Mouse (Mus musculus) lung, postnatal 10 days (tissue): Measurements from ENCODE around the gene Mtfr2.

ENCODE experiments used
- DNase-seq: peaks from one replicate; pipeline ENCODE4 v3.0.0; 2021

Gene Mtfr2

GRCm38 (mm10) chr10:20347285-20348214, at the start of gene Mtfr2:
Mtfr2 (plus strand) TSS chr10:20347770.
- peak; percentile 94 for DNase-seq

DNA sequence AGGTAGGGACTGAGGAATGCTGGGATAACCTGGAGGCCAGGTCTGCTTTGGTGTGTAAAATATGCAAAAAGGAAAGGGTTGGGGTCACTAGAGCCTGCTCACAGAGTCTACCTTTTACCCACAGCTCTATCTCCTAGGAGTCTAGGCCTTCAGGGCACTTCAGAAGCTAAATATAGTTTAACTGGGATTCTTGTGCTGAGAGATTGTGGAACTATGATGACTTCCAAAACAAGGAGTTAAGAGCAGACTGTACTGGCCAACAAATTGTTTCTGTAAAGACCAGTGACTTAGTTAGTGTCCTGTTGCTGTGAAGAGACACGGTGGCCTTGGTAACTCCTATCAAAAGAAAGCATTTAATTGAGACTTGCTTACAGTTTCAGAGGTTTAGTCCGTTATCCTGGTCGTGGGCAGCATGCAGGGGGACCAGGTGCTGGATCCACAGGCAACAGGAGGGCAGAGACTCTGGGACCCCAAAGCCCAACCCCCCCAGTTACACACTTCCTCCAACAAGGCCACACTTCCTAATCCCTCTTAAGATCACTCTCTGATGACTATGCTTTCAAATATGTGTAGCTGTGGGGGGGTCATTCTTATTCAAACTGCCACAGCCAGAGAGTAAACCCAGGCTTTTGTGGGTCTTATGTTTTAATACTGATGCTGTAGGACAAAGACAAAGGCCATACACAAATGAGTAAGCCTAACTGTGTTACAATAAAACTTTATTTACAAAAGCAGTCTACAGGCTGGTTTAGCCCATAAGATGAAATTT, 49.2 kb upstream of the Mtfr2 start:
- no peak for DNase-seq

GRCm38 (mm10) chr10:20299114-20299513, 48.5 kb upstream of the Mtfr2 start:
- DNase-seq: no peak

GRCm38 (mm10) chr10:20310969-20311769, 36.4 kb upstream of the Mtfr2 start:
- peak; percentile 14 for DNase-seq

GRCm38 (mm10) chr10:20311918-20312735, 35.4 kb upstream of the Mtfr2 start, which contains the start of gene Bclaf1:
Bclaf1 (plus strand) TSS chr10:20312469.
- DNase-seq: peak; percentile 100

DNA sequence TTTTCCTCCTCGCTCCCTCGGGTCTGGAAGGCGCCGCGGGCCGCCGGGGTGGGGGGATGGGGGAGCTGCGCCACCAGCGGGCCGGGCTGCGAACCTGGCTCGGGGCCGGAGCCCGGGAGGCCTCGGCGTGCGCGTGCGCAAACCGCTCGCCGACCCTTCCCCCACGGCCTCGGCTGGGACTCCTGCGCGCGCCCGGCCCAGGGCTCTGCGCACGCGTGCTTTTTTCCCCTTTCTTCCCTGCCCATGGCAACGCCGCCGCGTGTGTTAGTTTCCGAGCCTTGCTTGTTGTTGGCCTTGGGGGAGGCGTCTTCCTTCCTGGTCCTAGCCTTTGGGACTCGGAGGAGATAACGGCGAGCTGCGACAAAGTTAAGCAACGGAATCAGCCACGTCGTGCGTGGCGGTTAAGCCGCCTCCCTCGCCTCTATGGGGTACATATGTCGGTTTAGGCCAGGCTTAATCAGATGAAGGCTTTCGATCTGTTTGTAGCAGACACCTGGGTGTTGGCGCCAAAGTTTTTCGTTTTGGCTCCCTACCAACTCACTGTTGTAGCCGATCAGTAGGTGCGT, 34.8 kb upstream of the Mtfr2 start:
- DNase-seq: peak; percentile 94

DNA sequence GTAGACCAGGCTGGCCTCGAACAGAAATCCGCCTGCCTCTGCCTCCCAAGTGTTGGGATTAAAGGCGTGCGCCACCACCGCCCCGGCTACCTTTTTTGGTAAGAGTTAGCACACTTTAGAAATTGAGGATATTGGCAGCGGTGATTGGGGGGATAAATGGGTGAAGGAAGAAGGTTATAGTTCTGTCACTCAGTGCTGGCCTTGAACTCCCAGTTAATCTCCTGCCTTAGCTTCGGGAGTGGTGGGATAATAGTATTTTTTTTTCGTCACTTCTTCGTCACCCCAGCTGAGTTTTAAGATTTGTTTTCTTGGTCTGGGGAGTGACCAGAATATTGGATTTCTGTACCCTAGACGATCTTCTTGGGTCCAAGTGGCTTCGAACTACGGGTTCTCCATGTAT, 34.1 kb upstream of the Mtfr2 start:
- DNase-seq: no peak

- DNase-seq: no peak
These were observed 33.6 kb upstream of the Mtfr2 start for GRCm38 (mm10) chr10:20313941-20314340.

DNA sequence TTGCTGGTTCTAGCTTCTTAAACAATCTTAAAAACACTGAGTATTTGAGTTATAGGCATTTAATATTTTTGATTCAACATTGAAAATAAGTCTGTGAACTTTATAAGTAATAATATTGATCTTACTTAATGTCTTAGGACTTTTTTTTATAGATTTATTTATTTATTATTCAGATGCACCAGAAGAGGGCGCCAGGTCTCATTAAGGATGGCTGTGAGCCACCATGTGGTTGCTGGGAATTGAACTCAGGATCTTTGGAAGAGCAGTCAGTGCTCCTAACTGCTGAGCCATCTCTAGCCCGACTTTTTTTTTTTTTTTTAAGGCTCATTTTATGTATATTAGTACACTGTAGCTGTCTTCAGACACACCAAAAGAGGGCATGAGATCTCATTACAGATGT, 32.8 kb upstream of the Mtfr2 start:
- peak; percentile 19 for DNase-seq

GRCm38 (mm10) chr10:20317466-20317865, 30.1 kb upstream of the Mtfr2 start:
- no peak for DNase-seq

DNA sequence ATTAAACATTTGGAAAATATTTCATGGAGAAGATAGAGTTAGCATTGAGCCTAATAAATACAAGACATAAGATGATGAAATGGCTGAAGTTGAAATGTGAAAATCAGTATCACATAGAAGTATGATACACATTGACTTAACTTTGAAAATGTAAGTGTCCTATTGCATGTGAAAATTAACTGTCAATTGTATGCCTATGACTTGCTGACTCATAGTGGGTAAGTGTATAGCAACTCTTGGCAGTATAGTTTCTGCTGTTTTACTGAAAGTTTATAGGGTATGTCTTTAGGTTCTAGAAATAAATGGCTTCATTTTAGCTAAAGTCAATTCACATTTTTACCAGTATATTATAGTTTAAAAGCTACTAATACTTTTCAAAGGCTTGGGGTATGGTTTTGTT, 21.3 kb upstream of the Mtfr2 start:
- DNase-seq: no peak

DNA sequence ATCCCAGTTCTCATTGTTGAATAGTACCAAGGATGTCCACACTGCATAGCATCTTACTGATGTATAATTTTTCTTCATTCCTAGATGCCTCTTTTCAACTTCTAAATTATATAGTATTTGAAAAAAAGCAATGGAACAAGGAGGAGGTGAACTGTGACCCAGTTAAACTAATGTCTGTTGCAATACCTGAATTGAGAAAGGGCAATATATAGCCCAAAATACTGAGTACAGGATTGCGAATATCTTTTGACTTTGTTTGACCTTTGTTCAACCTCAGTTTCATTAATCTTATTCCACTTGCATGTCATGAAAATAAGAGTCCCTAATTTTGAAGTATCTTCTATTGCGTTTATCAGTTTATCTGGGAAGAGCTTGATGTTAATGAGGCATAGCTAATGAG, 16.3 kb upstream of the Mtfr2 start:
- no peak for DNase-seq

- DNase-seq: no peak
These were observed 9.7 kb upstream of the Mtfr2 start for GRCm38 (mm10) chr10:20337872-20338271.

- DNase-seq: no peak
These were observed 1.8 kb upstream of the Mtfr2 start for GRCm38 (mm10) chr10:20345736-20346135.

DNA sequence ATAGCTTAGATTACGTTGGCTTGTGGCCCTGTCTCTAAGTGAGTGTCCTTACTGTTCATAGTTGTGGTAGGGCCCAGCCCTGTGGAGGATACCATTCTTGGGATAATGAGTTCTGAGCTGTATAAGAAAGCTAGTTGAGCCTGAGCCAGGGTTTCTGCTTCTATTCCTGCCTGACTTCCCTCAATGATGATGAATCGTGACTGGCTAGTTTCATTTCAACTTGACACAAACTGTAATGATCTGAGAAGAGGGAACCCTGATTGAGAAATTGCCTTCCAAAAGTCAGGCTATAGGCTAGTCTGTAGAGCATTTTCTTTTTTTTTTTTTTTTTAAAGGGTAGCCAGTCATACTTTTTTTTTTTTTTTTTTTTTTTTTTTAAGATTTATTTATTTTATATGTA, 1.3 kb downstream of the Mtfr2 start:
- DNase-seq: no peak

DNA sequence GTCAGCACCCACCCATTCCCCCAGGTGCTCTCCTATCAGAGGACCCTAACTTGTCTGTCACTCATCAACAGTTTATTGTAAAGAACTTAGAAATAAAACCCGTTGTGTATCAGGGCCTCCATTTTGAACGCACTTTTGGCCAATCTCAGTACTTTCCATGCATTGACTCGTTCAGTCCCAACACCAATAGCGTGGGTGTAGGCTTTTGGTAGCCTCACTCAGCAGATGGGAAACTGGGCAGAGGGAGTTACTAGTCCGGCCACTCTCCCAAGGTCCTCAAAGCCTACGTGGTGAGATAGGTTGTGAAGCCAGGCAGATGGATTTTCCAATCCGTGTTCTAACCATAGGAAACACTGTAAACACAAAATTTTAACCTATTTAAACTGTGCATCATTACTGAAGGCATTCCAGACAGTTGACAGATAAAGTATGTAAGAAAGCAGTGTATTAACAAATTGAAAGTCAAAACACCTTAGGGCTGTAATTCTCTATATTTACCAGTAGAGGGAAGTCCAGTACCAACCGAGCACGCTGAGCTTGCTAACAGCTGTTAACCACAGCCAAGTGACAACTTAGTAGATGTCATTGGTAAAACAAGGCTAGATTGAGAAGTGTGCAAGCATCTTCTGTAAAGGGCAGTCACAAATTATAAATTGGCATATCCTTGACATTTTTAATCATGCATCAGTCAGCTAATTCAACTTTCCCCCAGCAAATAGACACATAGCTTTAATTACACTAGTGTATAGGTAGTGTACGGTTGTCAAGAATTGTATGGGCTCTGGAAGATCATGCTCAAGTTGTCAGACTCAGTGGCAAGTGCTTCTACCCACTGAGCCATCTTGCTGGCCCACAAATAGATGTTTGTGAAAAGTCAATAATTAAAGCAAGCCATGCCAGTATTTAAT, 14.2 kb downstream of the Mtfr2 start:
- DNase-seq: peak; percentile 21

GRCm38 (mm10) chr10:20362450-20363118, 15.0 kb downstream of the Mtfr2 start:
- DNase-seq: no peak

GRCm38 (mm10) chr10:20372046-20372445, 24.5 kb downstream of the Mtfr2 start:
- DNase-seq: no peak

GRCm38 (mm10) chr10:20377621-20378020, 30.1 kb downstream of the Mtfr2 start:
- no peak for DNase-seq
